Mouse (Mus musculus): ENCODE measurements around the gene Cep152.
A peak's percentile ranks its signal among the peaks of the same experiment; 100 is the strongest.

The Cep152 gene

GRCm38 (mm10) chr2:125624837-125625351 lies at the start of gene Cep152:
Cep152 (minus strand) TSS chr2:125625113.
- peak; percentile 94 for DNase-seq (ENCODE audit: low spot score)

GRCm38 (mm10) chr2:125672957-125673631 lies 48.2 kb upstream of the Cep152 start, which contains the start of gene Eid1:
Eid1 (plus strand) TSS chr2:125673095.
- peak; percentile 62 for DNase-seq (ENCODE audit: low spot score)

- DNase-seq (ENCODE audit: low spot score), result no peak
These were observed 47.6 kb upstream of the Cep152 start for GRCm38 (mm10) chr2:125672568-125672956.

- DNase-seq (ENCODE audit: low spot score), result no peak
These were observed 45.9 kb upstream of the Cep152 start for GRCm38 (mm10) chr2:125670846-125671245.

GRCm38 (mm10) chr2:125667721-125668120 lies 42.8 kb upstream of the Cep152 start:
- DNase-seq (ENCODE audit: low spot score), result no peak

GRCm38 (mm10) chr2:125667184-125667583 lies 42.3 kb upstream of the Cep152 start:
- DNase-seq (ENCODE audit: low spot score), result no peak

GRCm38 (mm10) chr2:125666668-125667067 lies 41.8 kb upstream of the Cep152 start:
- DNase-seq (ENCODE audit: low spot score), result no peak

GRCm38 (mm10) chr2:125665909-125666308 lies 41.0 kb upstream of the Cep152 start:
- DNase-seq (ENCODE audit: low spot score), result no peak

- no peak for DNase-seq (ENCODE audit: low spot score)
These were observed 40.3 kb upstream of the Cep152 start for GRCm38 (mm10) chr2:125665213-125665612.

- no peak for DNase-seq (ENCODE audit: low spot score)
These were observed 37.6 kb upstream of the Cep152 start for GRCm38 (mm10) chr2:125662517-125662916.

- DNase-seq (ENCODE audit: low spot score), result no peak
These were observed 36.2 kb upstream of the Cep152 start for GRCm38 (mm10) chr2:125661156-125661555.

GRCm38 (mm10) chr2:125660537-125661130 lies 35.7 kb upstream of the Cep152 start:
- no peak for DNase-seq (ENCODE audit: low spot score)

- DNase-seq (ENCODE audit: low spot score), result peak; percentile 56
These were observed 35.1 kb upstream of the Cep152 start for GRCm38 (mm10) chr2:125659823-125660536.

- DNase-seq (ENCODE audit: low spot score), result no peak
These were observed 30.5 kb upstream of the Cep152 start for GRCm38 (mm10) chr2:125655391-125655790.

- no peak for DNase-seq (ENCODE audit: low spot score)
These were observed 28.4 kb upstream of the Cep152 start for GRCm38 (mm10) chr2:125653286-125653685.

- no peak for DNase-seq (ENCODE audit: low spot score)
These were observed 26.6 kb upstream of the Cep152 start for GRCm38 (mm10) chr2:125651563-125651962.

- DNase-seq (ENCODE audit: low spot score), result no peak
These were observed 25.9 kb upstream of the Cep152 start for GRCm38 (mm10) chr2:125650742-125651352.

- DNase-seq (ENCODE audit: low spot score), result no peak
These were observed 25.1 kb upstream of the Cep152 start for GRCm38 (mm10) chr2:125650038-125650437.

GRCm38 (mm10) chr2:125644912-125645311 lies 20.0 kb upstream of the Cep152 start:
- DNase-seq (ENCODE audit: low spot score), result no peak

GRCm38 (mm10) chr2:125637331-125637730 lies 12.4 kb upstream of the Cep152 start:
- DNase-seq (ENCODE audit: low spot score), result no peak

- no peak for DNase-seq (ENCODE audit: low spot score)
These were observed 5.1 kb upstream of the Cep152 start for GRCm38 (mm10) chr2:125630010-125630409.

GRCm38 (mm10) chr2:125628487-125628886 lies 3.6 kb upstream of the Cep152 start:
- DNase-seq (ENCODE audit: low spot score), result no peak

Data from spleen, adult 12 weeks (tissue).